Mouse (Mus musculus) neural tube, embryonic 14.5 days (tissue): Measurements from ENCODE around the gene Mex3a. TPM values are rescaled to one million over a fixed set of nuclear protein-coding genes. Genes with fewer than 3 reads are reported as not detected.

Experiments
- microRNA counts: library from miRNA; unstranded; fragments of <30 nt; microRNA quantifications from one replicate; lab custom pipeline; 2016
- microRNA-seq: library from miRNA; unstranded; fragments of <30 nt; microRNA quantifications from one replicate; pipeline ENCODE4, GENCODE M21; 2016
- polyA plus RNA-seq: library from polyadenylated mRNA; unstranded; fragments of >200 nt; fragmentation: Nextera tagmentation; extraction: Ambion mirVana; gene quantifications from 2 replicates; pipeline ENCODE4 v1.2.1, GENCODE M21; 2014

The Mex3a gene
- polyA plus RNA-seq, 1 experiment from 2014 or later: 34.0 TPM

MicroRNAs within 50 kb of the gene (microRNA counts, 519-probe panel; counts per million panel counts)
- not detected for microRNA mmu-miR-1905 (lab: Ali Mortazavi, UCI)

Small RNA genes within 50 kb of the gene (microRNA-seq; reads per million reads assigned to microRNA genes)
- not detected for gene Mir1905

Other genes starting within 250 kb of the Mex3a start
- gene Gm38392, start 245.2 kb upstream of the Mex3a start, polyA plus RNA-seq: 0.72 TPM in 1 of 2 replicates, not detected in the other
- 8.1 and 9.0 TPM in 2 replicates for gene Tsacc, start 235.4 kb upstream of the Mex3a start, polyA plus RNA-seq
- 427 and 462 TPM in 2 replicates for gene Cct3, start 235.3 kb upstream of the Mex3a start, polyA plus RNA-seq
- gene Glmp, start 207.4 kb upstream of the Mex3a start, polyA plus RNA-seq: 65.0 and 76.4 TPM in 2 replicates
- gene Tmem79, start 196.2 kb upstream of the Mex3a start, polyA plus RNA-seq: 0.90 and 0.99 TPM in 2 replicates
- 47.6 and 49.0 TPM in 2 replicates for gene Smg5, start 196.1 kb upstream of the Mex3a start, polyA plus RNA-seq
- 0.35 and 1.6 TPM in 2 replicates for gene Paqr6, start 167.8 kb upstream of the Mex3a start, polyA plus RNA-seq
- 0.28 TPM in 1 of 2 replicates, not detected in the other for gene Bglap3, start 159.7 kb upstream of the Mex3a start, polyA plus RNA-seq
- gene Bglap2, start 153.7 kb upstream of the Mex3a start, polyA plus RNA-seq: not detected in 2 replicates
- not detected in 2 replicates for gene Bglap, start 147.9 kb upstream of the Mex3a start, polyA plus RNA-seq
- 19.3 and 22.2 TPM in 2 replicates for gene Pmf1, start 122.1 kb upstream of the Mex3a start, polyA plus RNA-seq
- gene Slc25a44, start 107.3 kb upstream of the Mex3a start, polyA plus RNA-seq: 40.8 and 42.5 TPM in 2 replicates
- 20.8 and 21.5 TPM in 2 replicates for gene Sema4a, start 71.2 kb upstream of the Mex3a start, polyA plus RNA-seq
- 41.0 and 41.4 TPM in 2 replicates for gene Lmna, start 22.4 kb upstream of the Mex3a start, polyA plus RNA-seq
- gene Rab25, start 15.9 kb downstream of the Mex3a start, polyA plus RNA-seq: not detected in 2 replicates
- 97.0 and 106 TPM in 2 replicates for gene Lamtor2, start 20.7 kb downstream of the Mex3a start, polyA plus RNA-seq
- 43.5 and 44.1 TPM in 2 replicates for gene Ubqln4, start 21.4 kb downstream of the Mex3a start, polyA plus RNA-seq
- 127 and 143 TPM in 2 replicates for gene Ssr2, start 43.5 kb downstream of the Mex3a start, polyA plus RNA-seq
- gene Arhgef2, start 73.6 kb downstream of the Mex3a start, polyA plus RNA-seq: 137 and 145 TPM in 2 replicates
- not detected in 2 replicates for gene Rxfp4, start 120.7 kb downstream of the Mex3a start, polyA plus RNA-seq
- gene Khdc4, start 153.4 kb downstream of the Mex3a start, polyA plus RNA-seq: 86.4 and 97.4 TPM in 2 replicates
- gene Rit1, start 184.4 kb downstream of the Mex3a start, polyA plus RNA-seq: 60.1 and 62.1 TPM in 2 replicates
- gene Syt11, start 242.8 kb downstream of the Mex3a start, polyA plus RNA-seq: 211 and 255 TPM in 2 replicates